Mouse (Mus musculus): ENCODE results near the gene Olfr1394.
A peak's percentile ranks its signal among the peaks of the same experiment; 100 is the strongest.
"Not testable (repeated sequence)": the region's sequence is repeated elsewhere in the genome, so short reads cannot be mapped to it uniquely, and the experiment has no call there.

The Olfr1394 gene

GRCm38 (mm10) chr11:49189737-49190136, 35.6 kb downstream of the Olfr1394 start:
- DNase-seq (ENCODE audit: low read depth): peak; percentile 40

- DNase-seq (ENCODE audit: low read depth): no peak
These were observed 36.9 kb downstream of the Olfr1394 start for GRCm38 (mm10) chr11:49191083-49191482.

DNA sequence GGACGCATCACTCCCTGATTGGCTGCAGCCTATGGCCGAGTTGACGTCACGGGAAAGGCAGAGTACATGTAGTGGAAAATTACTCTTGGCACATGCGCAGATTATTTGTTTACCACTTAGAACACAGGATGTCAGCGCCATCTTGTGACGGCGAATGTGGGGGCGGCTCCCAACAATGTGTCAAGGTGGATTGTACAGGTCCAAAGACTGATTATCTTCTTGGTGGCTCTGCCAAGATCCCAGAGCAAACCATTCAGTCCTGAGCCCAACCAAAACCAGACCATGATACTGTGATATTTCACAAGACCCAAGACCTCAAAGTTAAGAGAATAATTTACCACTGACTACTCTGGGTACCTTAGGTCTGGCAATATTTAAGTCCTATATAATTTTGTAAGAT, 40.6 kb downstream of the Olfr1394 start:
- DNase-seq (ENCODE audit: low read depth): not testable (repeated sequence)

DNA sequence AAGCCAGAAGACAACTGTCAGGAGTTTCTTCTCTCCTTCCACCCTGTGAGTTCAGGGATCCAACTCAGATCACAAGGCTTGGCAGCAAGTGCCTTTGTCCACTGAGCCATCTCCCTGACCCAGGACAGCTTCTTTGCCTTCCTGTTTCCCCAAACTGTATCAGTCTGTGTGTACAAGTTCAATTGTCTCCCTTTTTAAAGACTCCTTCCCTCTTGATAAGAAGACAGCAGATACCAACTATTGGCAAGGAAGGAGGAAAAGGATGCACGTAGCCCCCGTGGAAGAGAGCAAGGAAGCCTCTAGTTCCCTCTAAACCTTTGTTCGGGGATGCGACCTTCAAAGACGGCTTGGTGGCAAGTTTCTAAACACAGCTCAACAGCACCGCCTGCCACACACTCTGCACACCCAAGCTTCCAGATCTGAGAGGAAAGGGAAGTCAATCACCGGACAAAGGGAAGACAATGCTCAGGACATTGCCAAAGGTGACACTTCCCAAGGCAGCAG, 41.7 kb downstream of the Olfr1394 start:
- DNase-seq (ENCODE audit: low read depth): no peak

- no peak for DNase-seq (ENCODE audit: low read depth)
These were observed 46.5 kb downstream of the Olfr1394 start for GRCm38 (mm10) chr11:49200666-49201065.

DNA sequence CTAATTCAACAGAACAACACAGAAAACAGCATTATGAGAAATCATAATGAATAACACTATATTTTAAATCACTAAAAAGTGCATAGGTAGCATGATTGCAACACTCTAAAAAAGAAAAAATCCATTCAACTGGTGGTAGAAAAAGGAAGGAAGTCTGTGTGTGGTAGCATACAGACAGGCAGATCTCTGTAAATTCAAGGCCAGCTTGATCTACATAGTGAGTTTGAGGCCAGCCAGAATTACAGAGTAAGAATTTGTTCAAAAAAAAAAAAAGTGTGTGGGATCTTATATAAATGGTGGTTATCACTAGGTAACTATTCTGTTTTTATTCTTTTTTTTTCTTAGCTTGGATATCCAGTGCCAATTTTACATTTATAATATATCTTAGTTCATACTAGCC, 47.0 kb downstream of the Olfr1394 start:
- no peak for DNase-seq (ENCODE audit: low read depth)

- DNase-seq (ENCODE audit: low read depth): no peak
These were observed 47.9 kb downstream of the Olfr1394 start for GRCm38 (mm10) chr11:49202071-49202470.

DNA sequence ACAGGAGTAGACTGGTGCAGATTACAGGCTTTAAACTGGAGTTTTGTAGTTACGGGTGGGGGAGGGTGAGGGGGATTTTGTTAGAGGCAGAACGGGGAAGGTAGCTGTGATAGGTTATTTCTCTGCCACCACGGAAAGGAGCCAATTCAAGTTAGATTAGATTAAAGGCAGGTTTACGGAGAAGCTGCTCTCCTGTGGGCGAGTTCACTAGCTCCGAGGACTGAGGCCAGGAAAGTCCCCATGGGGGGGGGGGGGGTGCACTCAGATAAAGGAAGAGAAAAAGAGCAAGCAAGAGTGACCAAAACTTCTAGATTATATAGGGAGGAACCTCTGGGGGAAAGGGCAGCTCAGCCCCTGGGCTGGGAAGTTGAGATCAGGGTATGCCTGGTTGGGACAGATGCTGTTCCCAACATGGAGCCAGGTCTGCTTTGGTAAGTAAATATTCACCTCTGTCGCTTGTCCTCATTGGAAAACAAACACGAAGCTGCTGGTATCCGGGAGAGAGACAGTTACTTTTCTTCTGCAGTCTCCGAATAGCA, 48.4 kb downstream of the Olfr1394 start:
- DNase-seq (ENCODE audit: low read depth): peak; percentile 59

DNA sequence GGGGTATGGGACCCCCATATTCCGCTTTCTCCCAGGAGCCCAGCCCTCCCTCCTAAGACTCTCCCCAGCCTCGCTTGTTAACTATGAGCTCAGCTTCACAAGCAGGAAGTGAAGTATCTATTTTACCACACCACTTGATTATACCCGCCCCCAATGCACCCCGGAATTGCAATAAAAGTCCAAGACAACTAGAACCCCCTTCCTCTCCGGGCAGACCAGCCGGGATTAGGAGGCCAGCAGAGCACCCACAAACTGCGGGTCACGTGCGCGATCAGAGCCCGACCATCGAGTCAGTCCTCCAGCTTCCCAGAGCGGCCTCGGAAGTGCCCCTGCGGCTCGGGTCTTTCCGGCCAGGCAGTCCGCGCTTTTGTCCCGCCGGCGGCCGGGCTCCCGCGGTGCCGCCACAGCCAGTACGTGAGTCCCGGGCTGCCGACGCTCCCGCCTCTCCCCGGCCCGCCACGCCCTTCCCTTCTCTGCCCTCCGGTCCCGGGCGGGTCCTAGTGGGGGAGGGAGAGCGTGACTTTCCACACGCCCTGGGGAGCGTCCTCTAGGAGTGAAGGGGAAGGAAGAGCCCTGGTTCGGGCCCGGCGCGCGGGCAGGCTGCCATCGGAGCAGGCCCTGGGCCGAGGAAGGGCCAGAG, 49.1 kb downstream of the Olfr1394 start, which contains the start of gene Zfp62:
TSS of gene Zfp62 (plus strand) at position 164 of the 640 bp plus-strand sequence.
- DNase-seq (ENCODE audit: low read depth): peak; percentile 84

- peak; percentile 42 for DNase-seq (ENCODE audit: low read depth)
These were observed 49.8 kb downstream of the Olfr1394 start for GRCm38 (mm10) chr11:49203771-49204497.

GRCm38 (mm10) chr11:49205080-49205590, 51.0 kb downstream of the Olfr1394 start:
- no peak for DNase-seq (ENCODE audit: low read depth)

DNA sequence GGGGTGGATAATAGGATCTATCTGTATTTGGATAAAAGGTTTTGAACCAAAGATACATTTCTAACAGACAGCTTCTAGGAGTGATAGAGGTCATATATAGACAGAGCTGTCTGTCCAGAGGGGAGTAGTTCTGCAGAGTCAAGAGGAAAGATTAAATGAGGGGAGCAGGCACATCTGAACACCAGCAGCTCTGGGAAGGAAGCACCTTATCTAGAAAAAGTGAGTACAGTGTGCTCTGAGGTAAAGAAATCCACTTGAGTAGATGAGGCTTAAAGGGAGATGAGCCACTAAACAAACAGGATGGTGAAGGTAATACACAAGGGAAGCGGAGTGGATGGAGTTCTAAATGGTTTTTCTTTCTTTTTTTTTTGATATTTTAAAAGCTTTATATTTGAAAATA, 53.3 kb downstream of the Olfr1394 start:
- DNase-seq (ENCODE audit: low read depth): peak; percentile 40
